Mouse (Mus musculus): ENCODE results near the gene Suclg2. TPM values are rescaled to one million over a fixed set of nuclear protein-coding genes. Genes with fewer than 3 reads are reported as not detected.

Suclg2 gene
- polyA plus RNA-seq, 1 experiment from 2014 or later, result 29.0 TPM

GRCm38 (mm10) chr6:95545296-95545695 lies 173.3 kb downstream of the Suclg2 start:
- WGBS, result 89% methylated on average over 3 of the region's 3 CpGs
- no peaks in the 10 kb centered on the region for H3K36me3 ChIP-seq
- no peak overlapping the region for H3K4me3 ChIP-seq
- ATAC-seq (ENCODE audit: low FRiP score, low read depth), result no peak
- H3K4me1 ChIP-seq, result peaks cover 13% of the 10 kb centered on the region
- peaks cover 21% of the 10 kb centered on the region for H3K27me3 ChIP-seq
- no peaks in the 10 kb centered on the region for H3K9me3 ChIP-seq
- H3K9ac ChIP-seq (replicated peaks), result no peak overlapping the region
- H3K27ac ChIP-seq (replicated peaks), result no peak overlapping the region
- H3K4me2 ChIP-seq (replicated peaks), result no peak overlapping the region

- WGBS, result 92% methylated on average over 3 of the region's 3 CpGs
These were observed 183.4 kb downstream of the Suclg2 start for GRCm38 (mm10) chr6:95535191-95535590.

GRCm38 (mm10) chr6:95519846-95520245 lies 198.8 kb downstream of the Suclg2 start:
- WGBS, result 80% methylated on average over 2 of the region's 2 CpGs
- no peak for ATAC-seq (ENCODE audit: low FRiP score, low read depth)

More at GRCm38 (mm10) chr6:95535191-95535590, 183.4 kb downstream of the Suclg2 start:
- H3K27me3 ChIP-seq, result no peaks in the 10 kb centered on the region
- H3K4me2 ChIP-seq (replicated peaks), result no peak overlapping the region
- H3K4me1 ChIP-seq, result no peaks in the 10 kb centered on the region
- no peak overlapping the region for H3K4me3 ChIP-seq
- ATAC-seq (ENCODE audit: low FRiP score, low read depth), result no peak
- no peak overlapping the region for H3K9ac ChIP-seq (replicated peaks)
- no peaks in the 10 kb centered on the region for H3K9me3 ChIP-seq
- H3K27ac ChIP-seq (replicated peaks), result no peak overlapping the region
- no peaks in the 10 kb centered on the region for H3K36me3 ChIP-seq

GRCm38 (mm10) chr6:95518406-95518805 lies 200.2 kb downstream of the Suclg2 start:
- H3K27ac ChIP-seq (replicated peaks), result no peak overlapping the region
- H3K4me3 ChIP-seq, result no peak overlapping the region
- H3K9me3 ChIP-seq, result no peaks in the 10 kb centered on the region
- no peaks in the 10 kb centered on the region for H3K4me1 ChIP-seq
- 83% methylated on average over 2 of the region's 2 CpGs for WGBS
- no peaks in the 10 kb centered on the region for H3K36me3 ChIP-seq
- no peak overlapping the region for H3K4me2 ChIP-seq (replicated peaks)
- no peak overlapping the region for H3K9ac ChIP-seq (replicated peaks)
- ATAC-seq (ENCODE audit: low FRiP score, low read depth), result no peak
- no peaks in the 10 kb centered on the region for H3K27me3 ChIP-seq

More at GRCm38 (mm10) chr6:95519846-95520245, 198.8 kb downstream of the Suclg2 start:
- H3K27ac ChIP-seq (replicated peaks), result no peak overlapping the region
- H3K27me3 ChIP-seq, result no peaks in the 10 kb centered on the region
- no peak overlapping the region for H3K4me2 ChIP-seq (replicated peaks)
- no peaks in the 10 kb centered on the region for H3K36me3 ChIP-seq
- no peak overlapping the region for H3K4me3 ChIP-seq
- no peak overlapping the region for H3K9ac ChIP-seq (replicated peaks)
- no peaks in the 10 kb centered on the region for H3K4me1 ChIP-seq
- no peaks in the 10 kb centered on the region for H3K9me3 ChIP-seq

GRCm38 (mm10) chr6:95515721-95516120 lies 202.9 kb downstream of the Suclg2 start:
- H3K4me1 ChIP-seq, result no peaks in the 10 kb centered on the region
- no peak overlapping the region for H3K27ac ChIP-seq (replicated peaks)
- H3K4me3 ChIP-seq, result no peak overlapping the region
- H3K27me3 ChIP-seq, result no peaks in the 10 kb centered on the region
- no peak overlapping the region for H3K9ac ChIP-seq (replicated peaks)
- no peaks in the 10 kb centered on the region for H3K36me3 ChIP-seq
- H3K4me2 ChIP-seq (replicated peaks), result no peak overlapping the region
- 89% methylated on average over 5 of the region's 5 CpGs for WGBS
- no peaks in the 10 kb centered on the region for H3K9me3 ChIP-seq
- ATAC-seq (ENCODE audit: low FRiP score, low read depth), result no peak

GRCm38 (mm10) chr6:95514726-95515125 lies 203.9 kb downstream of the Suclg2 start:
- no peak overlapping the region for H3K4me3 ChIP-seq
- H3K27me3 ChIP-seq, result no peaks in the 10 kb centered on the region
- 87% methylated on average over 10 of the region's 10 CpGs for WGBS
- H3K36me3 ChIP-seq, result no peaks in the 10 kb centered on the region
- no peaks in the 10 kb centered on the region for H3K4me1 ChIP-seq
- no peak overlapping the region for H3K9ac ChIP-seq (replicated peaks)
- H3K4me2 ChIP-seq (replicated peaks), result no peak overlapping the region
- no peaks in the 10 kb centered on the region for H3K9me3 ChIP-seq
- H3K27ac ChIP-seq (replicated peaks), result no peak overlapping the region
- ATAC-seq (ENCODE audit: low FRiP score, low read depth), result no peak

GRCm38 (mm10) chr6:95511689-95512088 lies 206.9 kb downstream of the Suclg2 start:
- H3K4me1 ChIP-seq, result no peaks in the 10 kb centered on the region
- H3K9me3 ChIP-seq, result 0 out of 2 replicates have a peak, but pooled peaks cover 3% of the 10 kb centered on the region
- WGBS, result 93% methylated on average over 1 of the region's 1 CpGs
- no peak overlapping the region for H3K4me3 ChIP-seq
- H3K27ac ChIP-seq (replicated peaks), result no peak overlapping the region
- no peak for ATAC-seq (ENCODE audit: low FRiP score, low read depth)
- H3K27me3 ChIP-seq, result no peaks in the 10 kb centered on the region
- H3K4me2 ChIP-seq (replicated peaks), result no peak overlapping the region
- no peaks in the 10 kb centered on the region for H3K36me3 ChIP-seq
- no peak overlapping the region for H3K9ac ChIP-seq (replicated peaks)

- Histone ChIP-seq H3K27me3 (no peaks in the 10 kb centered on the region; the same call in 1 of the 2 replicates), H3K27ac (replicated peaks) (no peak overlapping the region), H3K4me2 (replicated peaks) (no peak overlapping the region), H3K9me3 (no peaks in the 10 kb centered on the region), H3K4me1 (peaks cover 9% of the 10 kb centered on the region; the same call in 1 of the 2 replicates), H3K36me3 (no peaks in the 10 kb centered on the region), H3K9ac (replicated peaks) (no peak overlapping the region), H3K4me3 (no peak overlapping the region)
- 77% methylated on average over 5 of the region's 5 CpGs for whole genome bisulfite sequencing
- ATAC-seq (ENCODE audit: low FRiP score, low read depth), result no peak
These were observed 217.8 kb downstream of the Suclg2 start for GRCm38 (mm10) chr6:95500771-95501170.

- H3K4me3 ChIP-seq, result no peak overlapping the region
- H3K9ac ChIP-seq (replicated peaks), result no peak overlapping the region
- no peak overlapping the region for H3K27ac ChIP-seq (replicated peaks)
- no peaks in the 10 kb centered on the region for H3K36me3 ChIP-seq
- peaks cover 9% of the 10 kb centered on the region; the same call in 1 of the 2 replicates for H3K4me1 ChIP-seq
- no peaks in the 10 kb centered on the region for H3K9me3 ChIP-seq
- H3K4me2 ChIP-seq (replicated peaks), result no peak overlapping the region
- 76% methylated on average over 5 of the region's 5 CpGs for WGBS
- no peaks in the 10 kb centered on the region; the same call in 1 of the 2 replicates for H3K27me3 ChIP-seq
- ATAC-seq (ENCODE audit: low FRiP score, low read depth), result no peak
These were observed 219.0 kb downstream of the Suclg2 start for GRCm38 (mm10) chr6:95499639-95500038.

GRCm38 (mm10) chr6:95492216-95492956 lies 226.2 kb downstream of the Suclg2 start:
- no peaks in the 10 kb centered on the region; the same call in 1 of the 2 replicates for H3K27me3 ChIP-seq
- H3K4me3 ChIP-seq, result no peak overlapping the region
- whole genome bisulfite sequencing, result 78% methylated on average over 8 of the region's 8 CpGs
- no peak overlapping the region for H3K4me2 ChIP-seq (replicated peaks)
- no peak for ATAC-seq (ENCODE audit: low FRiP score, low read depth)
- no peak overlapping the region for H3K9ac ChIP-seq (replicated peaks)
- H3K9me3 ChIP-seq, result no peaks in the 10 kb centered on the region
- no peaks in the 10 kb centered on the region for H3K4me1 ChIP-seq
- H3K27ac ChIP-seq (replicated peaks), result no peak overlapping the region
- H3K36me3 ChIP-seq, result no peaks in the 10 kb centered on the region

- Histone ChIP-seq H3K4me3 (no peak overlapping the region), H3K27me3 (no peaks in the 10 kb centered on the region), H3K9me3 (no peaks in the 10 kb centered on the region), H3K9ac (replicated peaks) (no peak overlapping the region), H3K36me3 (no peaks in the 10 kb centered on the region), H3K27ac (replicated peaks) (no peak overlapping the region), H3K4me2 (replicated peaks) (no peak overlapping the region), H3K4me1 (no peaks in the 10 kb centered on the region)
- 81% methylated on average over 2 of the region's 2 CpGs for WGBS
- ATAC-seq (ENCODE audit: low FRiP score, low read depth), result no peak
These were observed 227.6 kb downstream of the Suclg2 start for GRCm38 (mm10) chr6:95491043-95491442.

GRCm38 (mm10) chr6:95485791-95486190 lies 232.8 kb downstream of the Suclg2 start:
- H3K9ac ChIP-seq (replicated peaks), result no peak overlapping the region
- H3K4me2 ChIP-seq (replicated peaks), result no peak overlapping the region
- WGBS, result 85% methylated on average over 6 of the region's 6 CpGs
- no peak for ATAC-seq (ENCODE audit: low FRiP score, low read depth)
- H3K27me3 ChIP-seq, result no peaks in the 10 kb centered on the region
- H3K4me1 ChIP-seq, result no peaks in the 10 kb centered on the region
- no peaks in the 10 kb centered on the region for H3K9me3 ChIP-seq
- no peak overlapping the region for H3K27ac ChIP-seq (replicated peaks)
- H3K36me3 ChIP-seq, result no peaks in the 10 kb centered on the region
- no peak overlapping the region for H3K4me3 ChIP-seq

Data from midbrain, embryonic 12.5 days (tissue).